15 mouse cellular contexts compared by ENCODE assay signal in genomic region chr1:127603697-127604631, GRCm38 (mm10).
DNase-seq lines count a peak whose midpoint lies in the region; ATAC-seq and TF ChIP-seq lines count a peak whose summit lies in the region.
"Had no signal": no experiment of that assay in that cellular context is flagged by ENCODE, and none has a peak within 500 bp of the region (broad histone marks: within the 10 kb centered on the region; RNA-seq: fewer than 3 reads in every experiment).

No protein-coding gene starts in this region.

- WGBS in hindbrain, embryonic 13.5 days: 39% methylated on average over 9 of the region's 9 CpGs
- 37% methylated on average over 9 of the region's 9 CpGs for WGBS in midbrain, postnatal 0 days
- WGBS in limb, embryonic 10.5 days: 87% methylated on average over 9 of the region's 9 CpGs
- 76% methylated on average over 9 of the region's 9 CpGs for WGBS in heart, embryonic 12.5 days

- no peaks in the 10 kb centered on the region for H3K27me3 ChIP-seq in hindbrain, embryonic 13.5 days
- no peaks in the 10 kb centered on the region for H3K27me3 ChIP-seq in midbrain, postnatal 0 days (ENCODE audit: insufficient read depth, low read length)
- no peaks in the 10 kb centered on the region for H3K27me3 ChIP-seq in limb, embryonic 10.5 days (ENCODE audit: low read depth, poor library complexity, severe bottlenecking)
- no peaks in the 10 kb centered on the region for H3K27me3 ChIP-seq in heart, embryonic 12.5 days (replicated peaks)
- H3K27me3 ChIP-seq: limb, embryonic 15.5 days had no signal

- H3K4me1 ChIP-seq in hindbrain, embryonic 13.5 days (replicated peaks): peaks cover 19% of the 10 kb centered on the region
- H3K4me1 ChIP-seq in midbrain, postnatal 0 days (ENCODE audit: insufficient read depth, low read length): peaks cover 11% of the 10 kb centered on the region; the same call in 1 of the 2 replicates
- H3K4me1 ChIP-seq in limb, embryonic 10.5 days: no peaks in the 10 kb centered on the region
- 0 out of 2 replicates have a peak, but pooled peaks cover 5% of the 10 kb centered on the region for H3K4me1 ChIP-seq in heart, embryonic 12.5 days (replicated peaks)
- H3K4me1 ChIP-seq: limb, embryonic 15.5 days had no signal

- H3K27ac ChIP-seq in hindbrain, embryonic 13.5 days: peak overlapping the region; percentile 53
- peak overlapping the region; percentile 73 for H3K27ac ChIP-seq in midbrain, postnatal 0 days (ENCODE audit: low read depth, low read length)
- H3K27ac ChIP-seq in limb, embryonic 10.5 days: no peak overlapping the region
- H3K27ac ChIP-seq in heart, embryonic 12.5 days (ENCODE audit: poor library complexity, severe bottlenecking): no peak overlapping the region
- H3K27ac ChIP-seq: limb, embryonic 15.5 days had no signal

- H3K4me3 ChIP-seq in hindbrain, embryonic 13.5 days: no peak overlapping the region
- no peak overlapping the region for H3K4me3 ChIP-seq in midbrain, postnatal 0 days (ENCODE audit: low read depth, low read length)
- no peak overlapping the region for H3K4me3 ChIP-seq in limb, embryonic 10.5 days
- no peak overlapping the region for H3K4me3 ChIP-seq in heart, embryonic 12.5 days
- H3K4me3 ChIP-seq: limb, embryonic 15.5 days had no signal

- H3K4me2 ChIP-seq in hindbrain, embryonic 13.5 days: no peak overlapping the region
- H3K4me2 ChIP-seq in midbrain, postnatal 0 days (ENCODE audit: low read depth, low read length, poor library complexity, severe bottlenecking): no peak overlapping the region
- no peak overlapping the region for H3K4me2 ChIP-seq in heart, embryonic 12.5 days
- H3K4me2 ChIP-seq: limb, embryonic 15.5 days had no signal

- no peak for TF ChIP-seq CTCF in midbrain, postnatal 0 days (IDR thresholded peaks at IDR 0.05)

- H3K36me3 ChIP-seq in hindbrain, embryonic 13.5 days: no peaks in the 10 kb centered on the region
- H3K36me3 ChIP-seq in midbrain, postnatal 0 days (ENCODE audit: insufficient read depth, low read length): no peaks in the 10 kb centered on the region
- no peaks in the 10 kb centered on the region for H3K36me3 ChIP-seq in limb, embryonic 10.5 days
- H3K36me3 ChIP-seq in heart, embryonic 12.5 days: no peaks in the 10 kb centered on the region
- H3K36me3 ChIP-seq: limb, embryonic 15.5 days had no signal

- 0 out of 2 replicates have a peak overlapping the region, but pooled peaks have one; percentile 43 for H3K9ac ChIP-seq in hindbrain, embryonic 13.5 days
- no peak overlapping the region for H3K9ac ChIP-seq in midbrain, postnatal 0 days (replicated peaks; ENCODE audit: low read length, poor library complexity, severe bottlenecking)
- H3K9ac ChIP-seq in heart, embryonic 12.5 days: no peak overlapping the region
- H3K9ac ChIP-seq: limb, embryonic 15.5 days had no signal

- peak; percentile 83 for ATAC-seq in hindbrain, embryonic 13.5 days (ENCODE audit: low FRiP score)
- ATAC-seq in midbrain, postnatal 0 days (ENCODE audit: low FRiP score): peak; percentile 81
- no peak for ATAC-seq in heart, embryonic 12.5 days (ENCODE audit: insufficient number of reproducible peaks, low FRiP score)

- peak; percentile 26 to 28 for DNase-seq in left cerebral cortex, postnatal 14 days (ENCODE audit: low spot score in 2 of 2)
- no peak for DNase-seq in left cerebral cortex, adult 11 months (ENCODE audit: low spot score)
- DNase-seq in embryo, embryonic 10.5 days (ENCODE audit: low spot score): peak; percentile 27
- DNase-seq in midbrain, postnatal 0 days (ENCODE audit: low spot score): peak; percentile 72
- no peak for DNase-seq in limb, embryonic 10.5 days (ENCODE audit: low spot score)
- no peak for DNase-seq in layer of hippocampus, adult 9-11 months
- DNase-seq: adrenal gland, postnatal 10 days; cerebellum, adult 9-11 months; gastrocnemius, postnatal 25 days; kidney, adult 8-10 months; lung, postnatal 10 days; thymus, adult 2 months had no signal

- H3K9me3 ChIP-seq in hindbrain, embryonic 13.5 days: no peaks in the 10 kb centered on the region
- H3K9me3 ChIP-seq in midbrain, postnatal 0 days (ENCODE audit: low read length): no peaks in the 10 kb centered on the region
- H3K9me3 ChIP-seq in limb, embryonic 10.5 days (replicated peaks): no peaks in the 10 kb centered on the region
- no peaks in the 10 kb centered on the region for H3K9me3 ChIP-seq in heart, embryonic 12.5 days (replicated peaks)
- H3K9me3 ChIP-seq: limb, embryonic 15.5 days had no signal

- intact Hi-C loops in left cerebral cortex, postnatal 14 days (cut with DNase I): no loop called here

Comparison
In these comparisons a context has a peak if more than half of its experiments do, and no peak if none do; other contexts are left out.
1. DNase-seq: peak in left cerebral cortex, postnatal 14 days (2 of 2), embryo, embryonic 10.5 days (single experiment) and midbrain, postnatal 0 days (single experiment); none in left cerebral cortex, adult 11 months (single experiment), limb, embryonic 10.5 days (single experiment) and layer of hippocampus, adult 9-11 months (single experiment).
2. H3K27ac ChIP-seq: peak in hindbrain, embryonic 13.5 days (single experiment) and midbrain, postnatal 0 days (single experiment); none in limb, embryonic 10.5 days (single experiment) and heart, embryonic 12.5 days (single experiment).